Mouse (Mus musculus) hindbrain, embryonic 16.5 days (tissue): ENCODE measurements around the gene Pepd. TPM values are rescaled to one million over a fixed set of nuclear protein-coding genes. Genes with fewer than 3 reads are reported as not detected.

Experiments
- ATAC-seq: fragments of 200-750 bp; cut with Nextera tagmentation; 2 replicates; pipeline ENCODE4 v1.8.0; 2017; ENCODE audit warnings: moderate TSS enrichment, moderate library complexity
- H3K27ac ChIP-seq: fragments of 300-500 bp; sonication (generic); 2 replicates; pipeline ENCODE4 v1.5.1; 2014; ENCODE audit warnings: low read depth, mild to moderate bottlenecking, control low read depth, low read length, moderate library complexity
- H3K27me3 ChIP-seq: fragments of 300-500 bp; sonication (generic); replicated peaks from 2 replicates; pipeline ENCODE4 v1.6.1; 2014; ENCODE audit warnings: low read length; ENCODE audit not compliant: control insufficient read depth, insufficient read depth
- H3K36me3 ChIP-seq: fragments of 300-500 bp; sonication (generic); 2 replicates; pipeline ENCODE4 v1.6.1; 2014; ENCODE audit warnings: mild to moderate bottlenecking, low read length, moderate library complexity, mixed read lengths; ENCODE audit not compliant: control insufficient read depth, insufficient read depth
- H3K4me1 ChIP-seq: fragments of 300-500 bp; sonication (generic); 2 replicates; pipeline ENCODE4 v1.6.1; 2014; ENCODE audit warnings: low read depth, low read length; ENCODE audit not compliant: control insufficient read depth, insufficient read depth
- H3K4me2 ChIP-seq: fragments of 300-500 bp; sonication (generic); 2 replicates; pipeline ENCODE4 v1.6.1; 2014; ENCODE audit warnings: mild to moderate bottlenecking, low read length, control low read depth, moderate library complexity
- H3K4me3 ChIP-seq: fragments of 300-500 bp; sonication (generic); 2 replicates; pipeline ENCODE4 v1.5.1; 2014; ENCODE audit warnings: mild to moderate bottlenecking, low read length, control low read depth, moderate library complexity
- H3K9ac ChIP-seq: fragments of 300-500 bp; sonication (generic); 2 replicates; pipeline ENCODE4 v1.6.1; 2014; ENCODE audit warnings: low read depth, mild to moderate bottlenecking, control low read depth, low read length, moderate library complexity
- H3K9me3 ChIP-seq: fragments of 300-500 bp; sonication (generic); 2 replicates; pipeline ENCODE4 v1.6.1; 2014; ENCODE audit warnings: mild to moderate bottlenecking, low read length, moderate library complexity; ENCODE audit not compliant: control insufficient read depth
- WGBS: fragments of 180-500 bp; shearing (Covaris S2); extraction: QIAGEN DNeasy Blood & Tissue Kit; methylation state at CpG from one replicate; pipeline ENCODE4 v1.1.7; 2014; 5-methylcytosine and 5-hydroxymethylcytosine counted together
- polyA plus RNA-seq: library from polyadenylated mRNA; unstranded; fragments of >200 nt; fragmentation: Nextera tagmentation; extraction: Ambion mirVana; gene quantifications from 2 replicates; pipeline ENCODE4 v1.2.1, GENCODE M21; 2015

Pepd gene
- polyA plus RNA-seq, 1 experiment from 2014 or later, result 69.5 TPM

DNA sequence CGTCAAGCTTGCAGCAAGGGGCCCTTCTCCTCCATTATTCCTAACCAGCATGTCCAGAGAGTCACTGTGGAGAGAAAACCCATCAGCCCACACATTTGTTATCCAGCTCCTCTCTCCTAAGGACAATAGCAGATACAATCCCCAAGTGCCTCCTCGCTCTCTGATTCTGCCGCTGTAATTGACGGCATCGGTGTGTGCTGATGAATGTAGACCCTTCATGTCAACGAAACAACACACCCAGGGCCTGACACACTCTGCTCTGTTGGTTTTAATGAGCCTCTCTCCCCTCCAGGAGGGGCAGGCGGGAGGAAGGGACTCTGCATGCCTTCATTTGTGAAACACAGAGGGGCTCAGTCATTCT, 27.8 kb downstream of the Pepd start:
- peak; percentile 22 for ATAC-seq
- WGBS, result 14% methylated on average over 7 of the region's 7 CpGs
- no peak overlapping the region for H3K4me3 ChIP-seq
- no peak overlapping the region for H3K4me2 ChIP-seq
- peak overlapping the region; percentile 56 for H3K27ac ChIP-seq
- 0 out of 2 replicates have a peak, but pooled peaks cover 3% of the 10 kb centered on the region for H3K9me3 ChIP-seq
- peaks cover 15% of the 10 kb centered on the region for H3K4me1 ChIP-seq
- no peaks in the 10 kb centered on the region for H3K27me3 ChIP-seq
- H3K9ac ChIP-seq, result no peak overlapping the region
- H3K36me3 ChIP-seq, result peaks cover 11% of the 10 kb centered on the region

GRCm38 (mm10) chr7:34943581-34944123, 31.5 kb downstream of the Pepd start:
- Histone ChIP-seq H3K27ac (no peak overlapping the region), H3K9me3 (no peaks in the 10 kb centered on the region), H3K4me3 (no peak overlapping the region), H3K9ac (no peak overlapping the region), H3K4me2 (no peak overlapping the region), H3K4me1 (peaks cover 15% of the 10 kb centered on the region), H3K36me3 (peaks cover 2% of the 10 kb centered on the region), H3K27me3 (no peaks in the 10 kb centered on the region)
- ATAC-seq, result no peak
- 66% methylated on average over 4 of the region's 4 CpGs for WGBS

DNA sequence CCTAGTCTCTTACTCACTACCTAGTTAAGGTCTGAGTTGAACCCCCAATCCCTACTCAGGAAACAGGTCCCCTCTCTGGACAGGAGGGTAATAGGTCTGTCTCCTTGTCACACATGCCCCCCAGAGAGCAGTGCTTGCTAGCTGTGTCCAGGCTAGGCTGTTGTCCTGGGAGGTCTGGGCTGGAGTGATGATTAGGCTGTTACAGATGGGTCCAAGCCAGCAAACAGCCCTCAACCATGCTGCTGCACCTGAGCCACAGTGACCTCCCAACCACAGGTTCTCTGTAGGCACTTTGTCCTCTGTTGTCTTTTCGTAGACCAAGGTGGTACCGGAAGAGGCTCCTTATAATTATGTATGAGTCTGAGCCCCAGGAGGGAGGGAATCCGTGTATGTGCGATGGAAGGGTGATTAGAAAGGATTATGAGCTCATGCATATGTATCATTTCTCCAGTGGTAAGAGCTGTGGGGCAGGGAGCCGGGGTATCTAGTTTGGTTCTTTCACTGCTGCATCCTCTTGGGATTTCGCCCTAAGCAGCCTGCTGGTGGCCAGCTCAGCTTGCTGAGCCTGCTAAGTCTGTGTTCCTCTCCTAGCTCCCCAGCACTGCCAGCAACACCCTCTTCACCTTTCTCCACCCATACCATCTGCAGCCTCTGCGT, 34.2 kb downstream of the Pepd start:
- Histone ChIP-seq H3K27me3 (no peaks in the 10 kb centered on the region), H3K4me1 (no peaks in the 10 kb centered on the region; the same call in 1 of the 2 replicates), H3K36me3 (peaks cover 2% of the 10 kb centered on the region), H3K27ac (no peak overlapping the region), H3K4me2 (no peak overlapping the region), H3K4me3 (no peak overlapping the region), H3K9me3 (no peaks in the 10 kb centered on the region), H3K9ac (no peak overlapping the region)
- no peak for ATAC-seq
- 31% methylated on average over 7 of the region's 7 CpGs for WGBS

GRCm38 (mm10) chr7:34954548-34954947, 42.4 kb downstream of the Pepd start:
- H3K27me3 ChIP-seq, result no peaks in the 10 kb centered on the region; the same call in 1 of the 2 replicates
- H3K4me3 ChIP-seq, result no peak overlapping the region
- H3K36me3 ChIP-seq, result no peaks in the 10 kb centered on the region; the same call in 1 of the 2 replicates
- no peak overlapping the region for H3K27ac ChIP-seq
- ATAC-seq, result no peak
- no peak overlapping the region for H3K9ac ChIP-seq
- no peaks in the 10 kb centered on the region for H3K9me3 ChIP-seq
- H3K4me2 ChIP-seq, result no peak overlapping the region
- 81% methylated on average over 9 of the region's 9 CpGs for WGBS
- peaks cover 3% of the 10 kb centered on the region for H3K4me1 ChIP-seq

- 60% methylated on average over 3 of the region's 3 CpGs for WGBS
These were observed 43.1 kb downstream of the Pepd start for GRCm38 (mm10) chr7:34955295-34955694.

GRCm38 (mm10) chr7:34957138-34957537, 45.0 kb downstream of the Pepd start:
- no peaks in the 10 kb centered on the region; the same call in 1 of the 2 replicates for H3K36me3 ChIP-seq
- peaks cover 3% of the 10 kb centered on the region for H3K4me1 ChIP-seq
- no peaks in the 10 kb centered on the region; the same call in 1 of the 2 replicates for H3K27me3 ChIP-seq
- no peak for ATAC-seq
- H3K4me2 ChIP-seq, result no peak overlapping the region
- H3K27ac ChIP-seq, result no peak overlapping the region
- H3K4me3 ChIP-seq, result no peak overlapping the region
- H3K9me3 ChIP-seq, result no peaks in the 10 kb centered on the region
- no peak overlapping the region for H3K9ac ChIP-seq
- 87% methylated on average over 8 of the region's 8 CpGs for WGBS

More at GRCm38 (mm10) chr7:34955295-34955694, 43.1 kb downstream of the Pepd start:
- Histone ChIP-seq H3K4me3 (no peak overlapping the region), H3K4me1 (peaks cover 3% of the 10 kb centered on the region), H3K27ac (no peak overlapping the region), H3K9ac (no peak overlapping the region), H3K36me3 (no peaks in the 10 kb centered on the region; the same call in 1 of the 2 replicates), H3K27me3 (no peaks in the 10 kb centered on the region; the same call in 1 of the 2 replicates), H3K4me2 (no peak overlapping the region), H3K9me3 (no peaks in the 10 kb centered on the region)
- ATAC-seq, result no peak

DNA sequence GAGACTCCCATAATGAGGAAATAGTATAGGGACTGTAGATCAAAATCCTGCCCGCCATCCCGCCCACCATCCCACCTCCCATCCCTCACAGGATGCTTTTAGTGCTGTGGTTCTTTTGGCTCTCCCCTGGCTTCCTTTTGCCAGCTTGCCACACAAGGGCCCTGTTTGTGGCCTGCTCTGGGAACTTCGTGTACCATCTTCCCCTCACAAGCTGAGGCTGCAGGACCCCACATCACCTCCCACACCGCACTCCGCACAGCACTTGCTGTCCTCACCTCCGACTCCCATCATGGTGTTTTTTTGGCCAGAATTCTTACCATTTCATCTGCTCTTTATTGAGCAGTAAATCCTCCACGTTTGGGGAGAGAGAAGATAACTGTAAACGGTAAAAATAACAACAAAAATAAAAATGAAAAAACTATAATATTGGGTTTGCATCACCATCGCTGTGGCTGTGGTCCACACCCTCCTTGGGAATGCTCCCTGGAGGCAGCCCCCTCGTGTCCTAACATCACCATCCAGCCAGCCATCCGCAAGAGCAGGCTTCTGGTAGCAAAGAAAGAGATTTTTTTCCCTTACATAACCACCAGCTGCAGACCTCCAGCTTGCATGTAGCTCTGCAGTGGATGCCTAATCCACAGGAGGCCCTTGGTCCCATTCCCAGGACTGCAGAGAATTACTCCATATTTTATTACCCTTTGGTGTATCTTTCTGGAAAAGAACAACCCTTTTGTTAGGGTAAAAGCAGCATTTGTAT, 51.9 kb downstream of the Pepd start:
- 78% methylated on average over 11 of the region's 11 CpGs for WGBS
- Histone ChIP-seq H3K4me2 (no peak overlapping the region), H3K9ac (no peak overlapping the region), H3K4me1 (no peaks in the 10 kb centered on the region), H3K9me3 (no peaks in the 10 kb centered on the region), H3K4me3 (no peak overlapping the region), H3K36me3 (no peaks in the 10 kb centered on the region), H3K27ac (no peak overlapping the region), H3K27me3 (no peaks in the 10 kb centered on the region)
- ATAC-seq, result no peak

DNA sequence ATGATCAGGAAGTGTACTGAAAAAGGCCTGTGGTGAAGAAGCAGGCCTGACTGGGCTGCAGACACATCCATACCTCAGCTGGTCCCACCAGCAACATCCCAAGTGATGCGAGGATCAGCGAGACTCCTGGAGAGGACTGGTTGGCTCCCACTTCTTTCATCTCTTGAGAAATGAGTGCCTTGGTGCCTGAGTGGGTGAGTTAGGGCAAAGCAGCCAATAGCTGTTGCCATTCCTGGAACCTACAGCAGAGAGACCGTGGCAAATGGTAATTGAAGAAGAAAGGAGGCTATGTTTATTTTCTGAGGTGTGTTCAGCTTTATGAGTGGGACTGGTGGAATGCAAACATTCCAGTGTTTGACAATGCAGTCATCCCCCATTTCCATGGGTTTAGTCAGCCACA, 55.2 kb downstream of the Pepd start:
- no peak for ATAC-seq
- no peak overlapping the region for H3K4me2 ChIP-seq
- no peaks in the 10 kb centered on the region for H3K4me1 ChIP-seq
- H3K27ac ChIP-seq, result no peak overlapping the region
- no peaks in the 10 kb centered on the region for H3K9me3 ChIP-seq
- no peak overlapping the region for H3K4me3 ChIP-seq
- H3K36me3 ChIP-seq, result peaks cover 3% of the 10 kb centered on the region; the same call in 1 of the 2 replicates
- H3K9ac ChIP-seq, result no peak overlapping the region
- no peaks in the 10 kb centered on the region for H3K27me3 ChIP-seq
- WGBS, result 85% methylated on average over 3 of the region's 3 CpGs

DNA sequence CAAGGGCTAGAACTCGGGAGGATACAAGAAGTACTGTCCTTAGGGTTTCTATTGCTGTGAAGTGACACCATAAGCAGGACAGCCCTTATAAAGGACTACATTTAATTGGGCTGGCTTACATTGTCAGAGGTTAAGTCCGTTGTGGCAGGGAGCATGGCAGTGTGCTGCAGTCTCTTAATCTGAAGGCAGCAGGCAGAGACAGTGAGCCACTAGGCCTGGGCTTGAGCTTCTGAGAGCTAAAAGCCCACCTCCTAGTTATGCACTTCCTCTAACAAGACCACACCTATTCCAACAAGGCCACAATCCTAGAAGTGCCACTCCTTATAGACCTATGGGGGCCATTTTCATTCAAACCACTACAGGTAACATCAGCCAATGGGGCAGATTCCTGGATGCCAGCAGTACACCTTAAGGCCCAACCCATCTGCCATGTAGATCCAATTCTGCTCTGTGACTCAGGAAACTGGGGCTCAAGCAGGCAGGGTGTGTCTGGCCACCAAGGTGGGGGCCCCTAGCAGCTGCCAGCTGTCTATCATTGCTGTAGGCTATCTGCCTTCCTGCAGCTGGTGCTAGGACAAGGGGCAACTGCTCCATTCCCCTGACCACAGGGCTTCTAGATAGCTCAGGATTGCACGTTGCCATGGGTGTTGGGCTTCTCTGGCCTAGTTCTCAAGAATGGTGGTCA, 56.7 kb downstream of the Pepd start:
- Histone ChIP-seq H3K9ac (no peak overlapping the region), H3K4me1 (no peaks in the 10 kb centered on the region), H3K9me3 (no peaks in the 10 kb centered on the region), H3K27me3 (no peaks in the 10 kb centered on the region), H3K4me3 (no peak overlapping the region), H3K4me2 (no peak overlapping the region), H3K36me3 (peaks cover 3% of the 10 kb centered on the region; the same call in 1 of the 2 replicates), H3K27ac (no peak overlapping the region)
- WGBS, result 90% methylated on average over 3 of the region's 3 CpGs
- ATAC-seq, result no peak
